Comparison of ENCODE assay signal across 8 mouse cellular contexts in the genomic region with DNA sequence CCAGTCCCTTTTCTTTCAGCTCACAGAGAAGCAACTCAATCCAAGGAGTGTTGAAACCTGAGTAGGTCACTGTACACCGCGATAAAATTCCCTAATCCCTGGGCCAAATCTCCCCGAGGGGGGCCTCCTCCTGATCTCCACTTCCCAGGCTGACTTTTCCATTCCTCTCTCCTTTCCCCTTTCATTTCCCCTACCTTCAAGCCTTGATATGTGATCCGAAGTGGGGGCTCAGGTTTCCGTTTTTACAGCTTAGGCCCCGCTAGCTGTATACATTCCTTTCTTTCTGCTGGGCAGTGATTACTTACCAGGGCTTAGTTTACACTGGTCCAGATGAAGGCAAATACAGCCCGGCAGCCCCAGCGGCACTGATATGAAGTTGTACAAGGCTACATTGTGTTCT. TPM values are rescaled to one million over a fixed set of nuclear protein-coding genes. Genes with fewer than 3 reads are reported as not detected.
DNase-seq lines count a peak whose midpoint lies in the region; ATAC-seq and TF ChIP-seq lines count a peak whose summit lies in the region.

No protein-coding gene starts in this region.

- no peak for TF ChIP-seq CTCF in lung, embryonic 14.5 days (IDR thresholded peaks at IDR 0.05; ENCODE audit: low read depth)
- no peak for TF ChIP-seq CTCF in lung, adult 2 months (IDR thresholded peaks at IDR 0.05; ENCODE audit: insufficient read depth, low read length)

- DNase-seq in lung, embryonic 14.5 days, result peak; percentile 41
- DNase-seq in lung, adult 2 months, result no peak
- DNase-seq in heart, embryonic 10.5 days (ENCODE audit: low spot score), result no peak
- DNase-seq in limb, embryonic 14.5 days (ENCODE audit: low spot score), result peak; percentile 36
- peak; percentile 15 for DNase-seq in yolk sac, embryonic 10.5 days (ENCODE audit: low spot score)
- no peak for DNase-seq in right cerebral cortex, postnatal 4 days
- DNase-seq in adrenal gland, adult 18-20 months (ENCODE audit: low spot score in 2 of 2), result no peak
- DNase-seq in spleen, postnatal 36 days (ENCODE audit: low spot score in 2 of 2), result no peak

- H3K4me2 ChIP-seq in lung, embryonic 14.5 days, result peak overlapping the region; percentile 43
- H3K4me2 ChIP-seq in limb, embryonic 14.5 days (replicated peaks; ENCODE audit: low read depth, low read length, severe bottlenecking), result peak overlapping the region; percentile 71

- H3K4me1 ChIP-seq in lung, embryonic 14.5 days (ENCODE audit: insufficient read depth), result peaks cover 3% of the 10 kb centered on the region; the same call in 1 of the 2 replicates
- peaks cover 3% of the 10 kb centered on the region for H3K4me1 ChIP-seq in lung, adult 2 months (ENCODE audit: control insufficient read depth, insufficient read depth, low read length)
- H3K4me1 ChIP-seq in heart, embryonic 10.5 days, result peaks cover 25% of the 10 kb centered on the region
- H3K4me1 ChIP-seq in limb, embryonic 14.5 days (ENCODE audit: control insufficient read depth, insufficient read depth, low read length), result peaks cover 32% of the 10 kb centered on the region

- H3K36me3 ChIP-seq in lung, embryonic 14.5 days (ENCODE audit: insufficient read depth), result no peaks in the 10 kb centered on the region
- H3K36me3 ChIP-seq in heart, embryonic 10.5 days, result no peaks in the 10 kb centered on the region
- H3K36me3 ChIP-seq in limb, embryonic 14.5 days (ENCODE audit: control insufficient read depth, insufficient read depth, low read length), result no peaks in the 10 kb centered on the region

- no peak overlapping the region for H3K4me3 ChIP-seq in lung, embryonic 14.5 days (ENCODE audit: low read depth, low read length)
- H3K4me3 ChIP-seq in lung, adult 2 months (replicated peaks; ENCODE audit: extremely low read depth, low read depth, low read length), result no peak overlapping the region
- peak overlapping the region; percentile 47 for H3K4me3 ChIP-seq in heart, embryonic 10.5 days
- peak overlapping the region; percentile 83 for H3K4me3 ChIP-seq in limb, embryonic 14.5 days (replicated peaks; ENCODE audit: low read length)

- no peaks in the 10 kb centered on the region for H3K9me3 ChIP-seq in lung, embryonic 14.5 days (ENCODE audit: low read depth, low read length)
- H3K9me3 ChIP-seq in heart, embryonic 10.5 days, result no peaks in the 10 kb centered on the region
- H3K9me3 ChIP-seq in limb, embryonic 14.5 days (ENCODE audit: control insufficient read depth, low read length), result 0 out of 2 replicates have a peak, but pooled peaks cover 3% of the 10 kb centered on the region

- TF ChIP-seq POLR2A in lung, adult 2 months (IDR thresholded peaks at IDR 0.05; ENCODE audit: borderline replicate concordance, extremely low read depth, low read depth, low read length), result no peak
- no peak for TF ChIP-seq POLR2A in limb, embryonic 14.5 days (IDR thresholded peaks at IDR 0.05; ENCODE audit: borderline replicate concordance, extremely low read depth, insufficient read depth, insufficient read length)

- H3K27ac ChIP-seq in lung, embryonic 14.5 days (ENCODE audit: low read depth), result no peak overlapping the region
- peak overlapping the region; percentile 44; the same call in 1 of the 2 replicates for H3K27ac ChIP-seq in heart, embryonic 10.5 days
- H3K27ac ChIP-seq in limb, embryonic 14.5 days (replicated peaks; ENCODE audit: low read depth, low read length), result no peak overlapping the region

- 3% methylated on average over 8 of the region's 8 CpGs for WGBS in lung, embryonic 14.5 days
- WGBS in lung, adult 2 months, result 12% methylated on average over 8 of the region's 8 CpGs
- WGBS in heart, embryonic 10.5 days, result under 1% methylated on average over 8 of the region's 8 CpGs
- whole genome bisulfite sequencing in limb, embryonic 14.5 days, result 2% methylated on average over 8 of the region's 8 CpGs

- no peak overlapping the region for H3K9ac ChIP-seq in lung, embryonic 14.5 days
- peak overlapping the region; percentile 26; the same call in 1 of the 2 replicates for H3K9ac ChIP-seq in limb, embryonic 14.5 days (ENCODE audit: low read depth, low read length, severe bottlenecking)

- H3K27me3 ChIP-seq in lung, embryonic 14.5 days (ENCODE audit: insufficient read depth, low read length), result peaks cover 39% of the 10 kb centered on the region
- peaks cover 33% of the 10 kb centered on the region for H3K27me3 ChIP-seq in heart, embryonic 10.5 days (ENCODE audit: insufficient read depth, poor library complexity, severe bottlenecking)
- H3K27me3 ChIP-seq in limb, embryonic 14.5 days (ENCODE audit: control insufficient read depth, insufficient read depth, low read length), result 0 out of 2 replicates have a peak, but pooled peaks cover 11% of the 10 kb centered on the region

- no peak for ATAC-seq in lung, embryonic 14.5 days (ENCODE audit: insufficient read depth)
- peak; percentile 6; the same call in 1 of the 2 replicates for ATAC-seq in limb, embryonic 14.5 days (ENCODE audit: low FRiP score, low read depth)

RNA-seq across cellular contexts. Expression of a gene that starts 3.2 kb away (rescaled TPM):
- polyA plus RNA-seq in lung, embryonic 14.5 days (2014; fragmentation: Nextera tagmentation; extraction: Ambion mirVana), result 0.46 and 0.66 TPM in 2 replicates
- 0.75 and 1.2 TPM in 2 replicates for polyA plus RNA-seq in lung, adult 2 months (2012; rRNA removed)
- polyA plus RNA-seq in heart, embryonic 10.5 days (2016; fragmentation: Nextera tagmentation; extraction: Ambion mirVana), result 1.3 TPM in 2 replicates
- polyA plus RNA-seq in limb, embryonic 14.5 days (2012; rRNA removed), result 6.2 and 7.6 TPM in 2 replicates
- polyA plus RNA-seq in limb, embryonic 14.5 days (2014; fragmentation: Nextera tagmentation; extraction: Ambion mirVana), result 4.9 TPM in 2 replicates
- total RNA-seq in adrenal gland, adult 18-20 months (2021), result 1 to 10 TPM; 2.4 to 3.9 TPM

RNA-seq across cellular contexts. Expression of a gene that starts 3.4 kb away (rescaled TPM):
- 0.30 TPM in 1 of 2 replicates, not detected in the other for polyA plus RNA-seq in lung, embryonic 14.5 days (2014; fragmentation: Nextera tagmentation; extraction: Ambion mirVana)
- polyA plus RNA-seq in lung, adult 2 months (2012; rRNA removed), result 0.18 and 0.36 TPM in 2 replicates
- polyA plus RNA-seq in heart, embryonic 10.5 days (2016; fragmentation: Nextera tagmentation; extraction: Ambion mirVana), result 0.38 and 0.44 TPM in 2 replicates
- 1.9 and 2.4 TPM in 2 replicates for polyA plus RNA-seq in limb, embryonic 14.5 days (2012; rRNA removed)
- polyA plus RNA-seq in limb, embryonic 14.5 days (2014; fragmentation: Nextera tagmentation; extraction: Ambion mirVana), result 1.1 and 1.4 TPM in 2 replicates
- under 1 TPM; 0.20 to 0.32 TPM for total RNA-seq in adrenal gland, adult 18-20 months (2021)

RNA-seq across cellular contexts. Expression of a gene that starts 50.2 kb away (rescaled TPM):
- polyA plus RNA-seq in lung, embryonic 14.5 days (2014; fragmentation: Nextera tagmentation; extraction: Ambion mirVana), result 10.6 and 11.5 TPM in 2 replicates
- 5.6 and 6.4 TPM in 2 replicates for polyA plus RNA-seq in lung, adult 2 months (2012; rRNA removed)
- 11.7 and 13.0 TPM in 2 replicates for polyA plus RNA-seq in heart, embryonic 10.5 days (2016; fragmentation: Nextera tagmentation; extraction: Ambion mirVana)
- 8.8 and 9.5 TPM in 2 replicates for polyA plus RNA-seq in limb, embryonic 14.5 days (2012; rRNA removed)
- 9.3 and 10.1 TPM in 2 replicates for polyA plus RNA-seq in limb, embryonic 14.5 days (2014; fragmentation: Nextera tagmentation; extraction: Ambion mirVana)
- total RNA-seq in adrenal gland, adult 18-20 months (2021), result 10 to 100 TPM; 17.9 to 20.5 TPM

Comparison
In these comparisons a context has a peak if more than half of its experiments do, and no peak if none do; other contexts are left out.
1. DNase-seq: peak in lung, embryonic 14.5 days (single experiment), limb, embryonic 14.5 days (single experiment) and yolk sac, embryonic 10.5 days (single experiment); none in lung, adult 2 months (single experiment), heart, embryonic 10.5 days (single experiment), right cerebral cortex, postnatal 4 days (single experiment), adrenal gland, adult 18-20 months (0 of 2) and spleen, postnatal 36 days (0 of 2).
2. H3K4me3 ChIP-seq: peak in heart, embryonic 10.5 days (single experiment) and limb, embryonic 14.5 days (single experiment); none in lung, embryonic 14.5 days (single experiment) and lung, adult 2 months (single experiment).